Mouse (Mus musculus) embryonic stem cell, embryonic (primary cell): ENCODE data around the gene Gm4779.
"Not testable (repeated sequence)": the region's sequence is repeated elsewhere in the genome, so short reads cannot be mapped to it uniquely, and the experiment has no call there.

Experiments
- CTCF ChIA-PET, 4 experiments: fragments of 300-600 bp in 2 of 4; fragments of 350-600 bp in 2 of 4; sonication (Branson Sonifier 250); formaldehyde crosslinking; loops; one replicate each; lab custom pipeline; 2022; ENCODE audit warnings: inconsistent platforms in 2 of 4; lab: Charles Lee
- POLR2A ChIA-PET, 4 experiments: fragments of 300-600 bp in 2 of 4; fragments of 350-600 bp in 2 of 4; sonication (Branson Sonifier 250); formaldehyde crosslinking; loops; one replicate each; lab custom pipeline; 2022; ENCODE audit warnings: antibody characterized with exemption in 4 of 4, inconsistent platforms in 1 of 4; lab: Charles Lee

The Gm4779 gene

GRCm38 (mm10) chrX:101794342-101794741, at the start of gene Gm4779, which contains the start of gene 8030474K03Rik:
Gm4779 (minus strand) TSS chrX:101794423.
8030474K03Rik (plus strand) TSS chrX:101794656.
- POLR2A ChIA-PET = interaction anchor here in 3 of 4 experiments (0.6 to 1.4 kb wide), 8 partner anchors 18 to 1241 kb away, joined by 3 to 5 read pairs (median 4); no protein-coding TSS in a partner anchor
- CTCF ChIA-PET = interaction anchor here in 2 of 4 experiments (0.5 to 1.0 kb wide), 2 partner anchors 96 to 1975 kb away, joined by 4 read pairs; no protein-coding TSS in a partner anchor

GRCm38 (mm10) chrX:101819980-101820379, 25.8 kb upstream of the Gm4779 start:
- CTCF ChIA-PET, POLR2A ChIA-PET: not testable (repeated sequence)

- POLR2A ChIA-PET = no interaction called here
- CTCF ChIA-PET = interaction anchor here in 3 of 4 experiments (0.5 to 1.3 kb wide), 12 partner anchors 22 to 245 kb away, joined by 3 to 6 read pairs (median 3); no protein-coding TSS in a partner anchor
These were observed 24.9 kb upstream of the Gm4779 start for GRCm38 (mm10) chrX:101819163-101819562.

- ChIA-PET CTCF (no interaction called here), POLR2A (no interaction called here)
These were observed 17.5 kb upstream of the Gm4779 start for GRCm38 (mm10) chrX:101811750-101812149.

- POLR2A ChIA-PET = no interaction called here
- CTCF ChIA-PET = no interaction called here
These were observed 11.3 kb upstream of the Gm4779 start for GRCm38 (mm10) chrX:101805512-101805911.

GRCm38 (mm10) chrX:101791551-101791950, 2.7 kb downstream of the Gm4779 start:
- CTCF ChIA-PET = interaction anchor here (0.6 to 1.3 kb wide), 15 partner anchors 11 to 418 kb away, joined by 3 to 7 read pairs (median 4); no protein-coding TSS in a partner anchor
- POLR2A ChIA-PET = interaction anchor here in 1 of 4 experiments (1.0 kb wide), 1 partner anchor 166 kb away, joined by 3 read pairs; no protein-coding TSS in a partner anchor

GRCm38 (mm10) chrX:101772035-101772434, 22.2 kb downstream of the Gm4779 start:
- ChIA-PET POLR2A (no interaction called here), CTCF (interaction anchor here in 3 of 4 experiments (0.6 to 1.2 kb wide), 11 partner anchors 10 to 303 kb away, joined by 3 to 5 read pairs (median 3); no protein-coding TSS in a partner anchor)

- POLR2A ChIA-PET = no interaction called here
- CTCF ChIA-PET = interaction anchor here in 2 of 4 experiments (0.7 to 0.9 kb wide), 2 partner anchors 98 to 639 kb away, joined by 3 to 4 read pairs; no protein-coding TSS in a partner anchor
These were observed 23.9 kb downstream of the Gm4779 start for GRCm38 (mm10) chrX:101770307-101770706.

- CTCF ChIA-PET = interaction anchor here in 1 of 4 experiments (0.9 kb wide), 1 partner anchor 97 kb away, joined by 3 read pairs; no protein-coding TSS in a partner anchor
- POLR2A ChIA-PET = interaction anchor here in 1 of 4 experiments (0.7 kb wide), 1 partner anchor 340 kb away, joined by 3 read pairs; no protein-coding TSS in a partner anchor
These were observed 24.7 kb downstream of the Gm4779 start for GRCm38 (mm10) chrX:101769478-101769877.

GRCm38 (mm10) chrX:101767280-101767679, 26.9 kb downstream of the Gm4779 start:
- CTCF ChIA-PET = no interaction called here
- POLR2A ChIA-PET = no interaction called here

- ChIA-PET POLR2A (interaction anchor here in 1 of 4 experiments (0.5 kb wide), 1 partner anchor 67 kb away, joined by 5 read pairs; no protein-coding TSS in a partner anchor), CTCF (no interaction called here)
These were observed 29.1 kb downstream of the Gm4779 start for GRCm38 (mm10) chrX:101765111-101765510.

- CTCF ChIA-PET = no interaction called here
- POLR2A ChIA-PET = no interaction called here
These were observed 29.6 kb downstream of the Gm4779 start for GRCm38 (mm10) chrX:101764621-101765020.

GRCm38 (mm10) chrX:101754478-101754877, 39.7 kb downstream of the Gm4779 start:
- ChIA-PET CTCF (no interaction called here), POLR2A (no interaction called here)

GRCm38 (mm10) chrX:101750144-101750543, 44.1 kb downstream of the Gm4779 start:
- ChIA-PET CTCF (no interaction called here), POLR2A (no interaction called here)

GRCm38 (mm10) chrX:101741064-101741433, 53.2 kb downstream of the Gm4779 start:
- CTCF ChIA-PET = interaction anchor here in 1 of 4 experiments (0.6 kb wide), 1 partner anchor 44 kb away, joined by 12 read pairs; no protein-coding TSS in a partner anchor
- POLR2A ChIA-PET = interaction anchor here in 1 of 4 experiments (0.7 kb wide), 1 partner anchor 55 kb away, joined by 5 read pairs; no protein-coding TSS in a partner anchor

GRCm38 (mm10) chrX:101740335-101741063, 53.7 kb downstream of the Gm4779 start:
- POLR2A ChIA-PET = no interaction called here
- CTCF ChIA-PET = interaction anchor here in 2 of 4 experiments (0.5 to 0.6 kb wide), 2 partner anchors 45 to 321 kb away, joined by 11 to 12 read pairs; no protein-coding TSS in a partner anchor
